Mouse (Mus musculus): ENCODE data around the gene Slc16a2. TPM values are rescaled to one million over a fixed set of nuclear protein-coding genes. Genes with fewer than 3 reads are reported as not detected.

Gene Slc16a2
- 18.6 and 26.3 TPM in 2 replicates for polyA plus RNA-seq (2021; fragmentation: Nextera tagmentation)
- long read RNA-seq, experiment 1, full-length matches to known transcripts: 7 of 18 reads
- long read RNA-seq, experiment 1, partial matches to known transcripts: 4 of 18 reads
- long read RNA-seq, experiment 1, other reads (novel, unspliced or antisense): 7 of 18 reads
- long read RNA-seq, experiment 2, full-length matches to known transcripts: 30 of 46 reads
- long read RNA-seq, experiment 2, partial matches to known transcripts: 2 of 46 reads
- long read RNA-seq, experiment 2, other reads (novel, unspliced or antisense): 14 of 46 reads

DNA sequence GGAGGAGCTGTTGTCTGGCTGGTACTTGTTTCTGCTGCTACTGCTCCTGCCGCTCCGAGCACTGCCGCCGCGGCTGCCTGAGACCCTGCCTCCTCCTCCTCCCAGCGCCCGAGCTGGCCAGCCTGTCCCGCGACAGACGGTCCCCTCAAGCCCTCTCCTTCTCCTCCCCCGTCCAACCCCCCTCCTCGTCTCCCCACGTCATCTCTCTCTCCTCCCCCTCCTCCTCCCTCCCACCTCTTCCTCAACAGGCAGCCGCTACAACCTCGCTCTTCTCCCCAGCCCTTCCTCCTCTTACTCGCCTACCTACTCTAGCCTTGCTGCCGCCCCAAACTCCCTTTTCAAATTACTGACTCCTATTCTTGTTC is at the start of gene Slc16a2:
Gene Slc16a2 (minus strand): TSS at position 152 of the 365 bp plus-strand sequence.

Other genes with a start within 250 kb of the Slc16a2 start
- gene Zcchc13, start 191.4 kb downstream of the Slc16a2 start, polyA plus RNA-seq (2021; fragmentation: Nextera tagmentation): not detected in 2 replicates
- gene Rlim, start 159.3 kb upstream of the Slc16a2 start, polyA plus RNA-seq (2021; fragmentation: Nextera tagmentation): 20.2 and 27.1 TPM in 2 replicates

All from layer of hippocampus, adult 6 months (tissue).